Mouse (Mus musculus) embryonic facial prominence, embryonic 15.5 days (tissue): Measurements from ENCODE around the gene Btbd11. TPM values are rescaled to one million over a fixed set of nuclear protein-coding genes. Genes with fewer than 3 reads are reported as not detected.

Source experiments
- ATAC-seq: fragments of 200-750 bp; cut with Nextera tagmentation; 2 replicates; pipeline ENCODE4 v1.8.0; 2017; ENCODE audit warnings: low read depth, moderate TSS enrichment; ENCODE audit not compliant: insufficient number of reproducible peaks, low FRiP score, low TSS enrichment
- H3K27ac ChIP-seq: fragments of 300-500 bp; sonication (generic); replicated peaks from 2 replicates; pipeline ENCODE4 v1.5.1; 2015; ENCODE audit warnings: mild to moderate bottlenecking, inconsistent platforms
- H3K27me3 ChIP-seq: fragments of 300-500 bp; sonication (generic); 2 replicates; pipeline ENCODE4 v1.6.1; 2015; ENCODE audit warnings: inconsistent platforms
- H3K36me3 ChIP-seq: fragments of 300-500 bp; sonication (generic); 2 replicates; pipeline ENCODE4 v1.6.1; 2015; ENCODE audit warnings: mild to moderate bottlenecking, inconsistent platforms
- H3K4me1 ChIP-seq: fragments of 300-500 bp; sonication (generic); 2 replicates; pipeline ENCODE4 v1.6.1; 2015; ENCODE audit warnings: inconsistent platforms
- H3K4me2 ChIP-seq: fragments of 300-500 bp; sonication (generic); replicated peaks from 2 replicates; pipeline ENCODE4 v1.6.1; 2015; ENCODE audit warnings: mild to moderate bottlenecking, inconsistent platforms
- H3K4me3 ChIP-seq: fragments of 300-500 bp; sonication (generic); replicated peaks from 2 replicates; pipeline ENCODE4 v1.5.1; 2015; ENCODE audit warnings: mild to moderate bottlenecking, inconsistent platforms
- H3K9ac ChIP-seq: fragments of 300-500 bp; sonication (generic); 2 replicates; pipeline ENCODE4 v1.6.1; 2015; ENCODE audit warnings: inconsistent platforms
- H3K9me3 ChIP-seq: fragments of 300-500 bp; sonication (generic); replicated peaks from 2 replicates; pipeline ENCODE4 v1.6.1; 2016; ENCODE audit warnings: inconsistent platforms
- WGBS: fragments of 180-500 bp; shearing (Covaris S2); methylation state at CpG from one replicate; pipeline ENCODE4 v1.1.7; 2015; 5-methylcytosine and 5-hydroxymethylcytosine counted together
- polyA plus RNA-seq: library from polyadenylated mRNA; unstranded; fragments of >200 nt; fragmentation: Nextera tagmentation; extraction: Ambion mirVana; gene quantifications from 2 replicates; pipeline ENCODE4 v1.2.1, GENCODE M21; 2015

The Btbd11 gene
- polyA plus RNA-seq = 5.7 and 6.5 TPM in 2 replicates

GRCm38 (mm10) chr10:85386605-85387218 lies at the start of gene Btbd11:
TSS of gene Btbd11 (plus strand) at chr10:85386814.
- Histone ChIP-seq H3K9ac (peak within 1 kb of the TSS; percentile 57), H3K4me3 (peak within 1 kb of the TSS; percentile 66), H3K36me3 (no peaks in the 10 kb centered on the region), H3K27me3 (0 out of 2 replicates have a peak, but pooled peaks cover 5% of the 10 kb centered on the region), H3K4me1 (peaks cover 40% of the 10 kb centered on the region), H3K4me2 (peak within 1 kb of the TSS; percentile 96), H3K27ac (peak within 1 kb of the TSS; percentile 83), H3K9me3 (no peaks in the 10 kb centered on the region)
- WGBS = under 1% methylated on average over 46 of the region's 46 CpGs
- peak; percentile 93 for ATAC-seq

DNA sequence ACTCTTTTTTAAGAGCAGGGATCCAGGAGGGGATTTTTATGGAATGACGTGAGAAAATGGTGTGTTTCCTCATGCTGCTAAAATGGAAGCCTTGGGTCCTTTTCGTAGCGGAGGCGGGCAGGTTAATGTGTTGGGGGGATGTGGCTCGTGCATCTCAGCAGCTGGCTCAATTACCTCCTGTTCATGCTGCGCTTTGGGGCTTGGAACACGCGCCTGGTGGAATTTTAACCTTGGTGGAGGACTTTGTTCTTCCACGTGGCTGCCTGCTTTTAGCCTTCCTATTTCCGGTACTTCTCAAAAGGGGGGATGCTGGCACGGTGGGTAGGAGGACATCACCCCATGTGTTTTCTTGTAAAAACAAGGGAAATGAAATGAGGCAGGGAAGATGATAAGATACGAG lies 47.9 kb upstream of the Btbd11 start:
- 63% methylated on average over 12 of the region's 12 CpGs for WGBS

GRCm38 (mm10) chr10:85341867-85342266 lies 44.7 kb upstream of the Btbd11 start:
- no peak overlapping the region for H3K27ac ChIP-seq
- H3K4me3 ChIP-seq = no peak overlapping the region
- no peak overlapping the region for H3K9ac ChIP-seq
- no peaks in the 10 kb centered on the region for H3K9me3 ChIP-seq
- H3K36me3 ChIP-seq = no peaks in the 10 kb centered on the region
- no peak for ATAC-seq
- no peaks in the 10 kb centered on the region for H3K4me1 ChIP-seq
- no peaks in the 10 kb centered on the region for H3K27me3 ChIP-seq
- no peak overlapping the region for H3K4me2 ChIP-seq
- WGBS = 87% methylated on average over 1 of the region's 1 CpGs

More for the DNA sequence above, 47.9 kb upstream of the Btbd11 start:
- Histone ChIP-seq H3K9ac (no peak overlapping the region), H3K4me3 (no peak overlapping the region), H3K27me3 (no peaks in the 10 kb centered on the region), H3K4me1 (no peaks in the 10 kb centered on the region), H3K27ac (no peak overlapping the region), H3K9me3 (no peaks in the 10 kb centered on the region), H3K36me3 (no peaks in the 10 kb centered on the region), H3K4me2 (no peak overlapping the region)
- ATAC-seq = no peak

GRCm38 (mm10) chr10:85347171-85347570 lies 39.4 kb upstream of the Btbd11 start:
- Histone ChIP-seq H3K27me3 (no peaks in the 10 kb centered on the region), H3K36me3 (no peaks in the 10 kb centered on the region), H3K4me2 (no peak overlapping the region), H3K9ac (no peak overlapping the region), H3K27ac (no peak overlapping the region), H3K9me3 (no peaks in the 10 kb centered on the region), H3K4me1 (no peaks in the 10 kb centered on the region), H3K4me3 (no peak overlapping the region)
- 80% methylated on average over 9 of the region's 9 CpGs for WGBS
- ATAC-seq = no peak

GRCm38 (mm10) chr10:85352505-85352904 lies 34.1 kb upstream of the Btbd11 start:
- Histone ChIP-seq H3K4me3 (no peak overlapping the region), H3K9ac (no peak overlapping the region), H3K36me3 (no peaks in the 10 kb centered on the region), H3K4me1 (no peaks in the 10 kb centered on the region), H3K9me3 (no peaks in the 10 kb centered on the region), H3K4me2 (no peak overlapping the region), H3K27me3 (no peaks in the 10 kb centered on the region), H3K27ac (no peak overlapping the region)
- no peak for ATAC-seq
- 74% methylated on average over 2 of the region's 2 CpGs for WGBS

- Histone ChIP-seq H3K27me3 (no peaks in the 10 kb centered on the region), H3K4me3 (no peak overlapping the region), H3K4me1 (no peaks in the 10 kb centered on the region), H3K4me2 (no peak overlapping the region), H3K9ac (no peak overlapping the region), H3K9me3 (no peaks in the 10 kb centered on the region), H3K27ac (no peak overlapping the region), H3K36me3 (no peaks in the 10 kb centered on the region)
- no peak for ATAC-seq
- 88% methylated on average over 1 of the region's 1 CpGs for WGBS
Observed at GRCm38 (mm10) chr10:85354270-85354669, 32.3 kb upstream of the Btbd11 start.

DNA sequence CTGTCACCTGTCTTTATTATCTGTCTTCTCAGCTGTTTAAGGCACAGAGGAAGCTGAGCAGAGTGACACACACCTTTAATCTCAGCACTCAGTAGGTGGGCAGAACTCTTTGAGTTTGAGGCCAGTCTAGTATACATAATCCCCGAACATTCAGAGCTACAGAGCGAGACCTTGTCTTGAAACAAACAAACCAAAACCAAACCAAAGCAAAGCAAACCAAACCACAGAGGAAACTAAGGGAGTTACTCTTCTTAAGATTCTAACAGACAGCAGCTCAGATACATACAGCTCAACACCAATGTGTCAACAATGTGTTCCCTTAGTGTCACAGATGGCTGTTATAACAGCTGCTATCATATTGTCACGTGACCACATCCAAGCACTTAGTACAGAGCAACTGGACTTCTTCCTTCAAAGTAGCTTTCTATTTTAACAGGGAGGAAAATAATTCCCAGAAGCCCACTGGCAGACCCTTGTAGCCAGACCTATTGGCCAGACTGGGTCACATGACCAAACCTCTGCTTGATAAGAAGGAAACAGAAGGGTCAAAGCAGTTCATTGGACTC lies 27.0 kb upstream of the Btbd11 start:
- H3K27ac ChIP-seq = no peak overlapping the region
- no peak overlapping the region for H3K9ac ChIP-seq
- H3K27me3 ChIP-seq = no peaks in the 10 kb centered on the region
- WGBS = 80% methylated on average over 3 of the region's 3 CpGs
- no peak for ATAC-seq
- H3K4me3 ChIP-seq = no peak overlapping the region
- no peak overlapping the region for H3K4me2 ChIP-seq
- H3K4me1 ChIP-seq = no peaks in the 10 kb centered on the region
- H3K9me3 ChIP-seq = no peaks in the 10 kb centered on the region
- H3K36me3 ChIP-seq = no peaks in the 10 kb centered on the region

DNA sequence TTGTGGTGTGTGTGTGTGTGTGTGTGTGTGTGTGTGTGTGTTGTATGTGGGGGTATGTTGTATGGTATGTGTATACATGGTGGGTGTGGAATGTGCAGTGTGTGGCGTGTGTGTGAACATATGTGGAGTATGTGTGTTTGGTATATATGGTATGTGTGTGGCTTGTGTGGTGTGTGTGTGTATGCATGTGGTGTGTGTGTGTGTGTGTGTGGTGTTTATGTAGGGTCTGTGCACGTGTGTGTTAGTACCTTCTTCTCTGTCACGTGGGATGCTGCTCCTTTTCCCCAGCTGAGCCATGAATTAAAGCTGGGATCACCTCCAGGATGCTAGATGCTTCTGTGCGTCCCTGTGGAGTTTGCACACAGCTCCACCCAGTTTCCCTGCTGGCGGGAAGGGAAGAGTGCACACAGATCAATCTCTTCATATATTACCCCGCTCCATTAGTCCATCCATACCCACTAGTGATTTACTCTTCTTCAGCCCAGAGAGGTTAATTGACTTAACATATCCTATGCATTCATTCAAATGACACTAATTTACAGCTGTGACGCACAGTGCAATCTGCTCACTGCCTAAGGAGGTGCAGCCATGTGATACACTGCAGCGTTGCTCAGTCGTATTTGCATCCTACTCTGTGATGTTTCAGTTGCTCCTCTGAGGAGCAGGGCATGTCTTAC lies 23.7 kb upstream of the Btbd11 start:
- H3K4me2 ChIP-seq = no peak overlapping the region
- H3K4me1 ChIP-seq = no peaks in the 10 kb centered on the region
- H3K36me3 ChIP-seq = no peaks in the 10 kb centered on the region
- H3K27ac ChIP-seq = no peak overlapping the region
- H3K9ac ChIP-seq = no peak overlapping the region
- no peak overlapping the region for H3K4me3 ChIP-seq
- ATAC-seq = no peak
- no peaks in the 10 kb centered on the region for H3K27me3 ChIP-seq
- H3K9me3 ChIP-seq = no peaks in the 10 kb centered on the region
- 66% methylated on average over 9 of the region's 9 CpGs for WGBS

DNA sequence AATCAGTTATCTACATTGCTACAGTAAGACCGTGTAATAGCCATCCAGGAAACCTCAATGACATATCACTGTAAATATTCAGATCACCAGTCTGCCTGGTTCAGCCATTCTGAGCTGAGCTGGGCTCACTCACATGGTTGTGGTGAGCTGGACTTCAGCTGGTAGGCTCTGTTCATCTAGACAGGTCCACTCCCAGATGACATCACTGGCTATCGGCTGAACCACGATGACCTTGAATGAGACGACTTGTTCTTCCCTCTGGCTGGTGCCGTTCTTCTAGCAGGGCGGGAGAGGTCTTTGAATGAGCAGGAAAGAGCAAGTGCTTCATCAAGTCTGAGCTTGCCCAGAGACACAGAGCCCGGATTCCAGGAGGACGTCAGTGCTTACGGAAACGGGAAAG lies 19.7 kb upstream of the Btbd11 start:
- 63% methylated on average over 10 of the region's 10 CpGs for WGBS
- H3K9me3 ChIP-seq = no peaks in the 10 kb centered on the region
- no peaks in the 10 kb centered on the region for H3K27me3 ChIP-seq
- no peak overlapping the region for H3K9ac ChIP-seq
- H3K4me3 ChIP-seq = no peak overlapping the region
- H3K4me2 ChIP-seq = no peak overlapping the region
- H3K36me3 ChIP-seq = no peaks in the 10 kb centered on the region
- ATAC-seq = no peak
- H3K27ac ChIP-seq = no peak overlapping the region
- H3K4me1 ChIP-seq = no peaks in the 10 kb centered on the region

- H3K27me3 ChIP-seq = no peaks in the 10 kb centered on the region
- H3K4me1 ChIP-seq = no peaks in the 10 kb centered on the region
- H3K4me3 ChIP-seq = no peak overlapping the region
- no peaks in the 10 kb centered on the region for H3K36me3 ChIP-seq
- WGBS = 74% methylated on average over 2 of the region's 2 CpGs
- no peak overlapping the region for H3K9ac ChIP-seq
- H3K9me3 ChIP-seq = no peaks in the 10 kb centered on the region
- no peak overlapping the region for H3K4me2 ChIP-seq
- H3K27ac ChIP-seq = no peak overlapping the region
- ATAC-seq = no peak
Observed at GRCm38 (mm10) chr10:85371309-85371708, 15.3 kb upstream of the Btbd11 start.

- no peaks in the 10 kb centered on the region for H3K9me3 ChIP-seq
- no peak overlapping the region for H3K4me2 ChIP-seq
- no peak for ATAC-seq
- no peak overlapping the region for H3K9ac ChIP-seq
- no peak overlapping the region for H3K27ac ChIP-seq
- 65% methylated on average over 4 of the region's 4 CpGs for whole genome bisulfite sequencing
- H3K36me3 ChIP-seq = no peaks in the 10 kb centered on the region
- H3K4me3 ChIP-seq = no peak overlapping the region
- H3K27me3 ChIP-seq = no peaks in the 10 kb centered on the region
- no peaks in the 10 kb centered on the region for H3K4me1 ChIP-seq
Observed at GRCm38 (mm10) chr10:85372108-85372507, 14.5 kb upstream of the Btbd11 start.
